Mouse (Mus musculus) midbrain, embryonic 11.5 days (tissue): Measurements from ENCODE around the gene Glis2. TPM values are rescaled to one million over a fixed set of nuclear protein-coding genes. Genes with fewer than 3 reads are reported as not detected.

Experiments used
- ATAC-seq: fragments of 200-750 bp; cut with Nextera tagmentation; 2 replicates; pipeline ENCODE4 v1.8.0; 2017; ENCODE audit warnings: moderate TSS enrichment, moderate library complexity; ENCODE audit not compliant: low FRiP score
- DNase-seq: peaks from one replicate; pipeline ENCODE4 v3.0.0; 2015; ENCODE audit warnings: low spot score; ENCODE audit errors: missing footprints
- H3K27ac ChIP-seq: fragments of 300-500 bp; sonication (generic); 2 replicates; pipeline ENCODE4 v1.5.1; 2014; ENCODE audit warnings: low read depth, low read length
- H3K27me3 ChIP-seq: fragments of 300-500 bp; sonication (generic); 2 replicates; pipeline ENCODE4 v1.6.1; 2014; ENCODE audit warnings: mild to moderate bottlenecking, low read length, moderate library complexity, mixed read lengths; ENCODE audit not compliant: control insufficient read depth, insufficient read depth
- H3K36me3 ChIP-seq: fragments of 300-500 bp; sonication (generic); 2 replicates; pipeline ENCODE4 v1.6.1; 2014; ENCODE audit warnings: mild to moderate bottlenecking, low read length, moderate library complexity, mixed read lengths; ENCODE audit not compliant: control insufficient read depth, insufficient read depth
- H3K4me1 ChIP-seq: fragments of 300-500 bp; sonication (generic); 2 replicates; pipeline ENCODE4 v1.6.1; 2014; ENCODE audit warnings: low read length; ENCODE audit not compliant: control insufficient read depth, insufficient read depth
- H3K4me2 ChIP-seq: fragments of 300-500 bp; sonication (generic); 2 replicates; pipeline ENCODE4 v1.6.1; 2014; ENCODE audit warnings: mild to moderate bottlenecking, moderate library complexity
- H3K4me3 ChIP-seq: fragments of 300-500 bp; sonication (generic); 2 replicates; pipeline ENCODE4 v1.5.1; 2014; ENCODE audit warnings: low read depth, low read length
- H3K9ac ChIP-seq: fragments of 300-500 bp; sonication (generic); 2 replicates; pipeline ENCODE4 v1.6.1; 2014; ENCODE audit warnings: low read length
- H3K9me3 ChIP-seq: fragments of 300-500 bp; sonication (generic); 2 replicates; pipeline ENCODE4 v1.6.1; 2016; ENCODE audit warnings: low read length; ENCODE audit not compliant: control insufficient read depth
- WGBS: fragments of 180-500 bp; shearing (Covaris S2); extraction: QIAGEN DNeasy Blood & Tissue Kit; methylation state at CpG from one replicate; pipeline ENCODE4 v1.1.7; 2014; 5-methylcytosine and 5-hydroxymethylcytosine counted together
- polyA plus RNA-seq: library from polyadenylated mRNA; unstranded; fragments of >200 nt; fragmentation: Nextera tagmentation; extraction: Ambion mirVana; gene quantifications from 2 replicates; pipeline ENCODE4 v1.2.1, GENCODE M21; 2014

The Glis2 gene
- polyA plus RNA-seq, 1 experiment from 2014 or later, result 27.2 TPM

DNA sequence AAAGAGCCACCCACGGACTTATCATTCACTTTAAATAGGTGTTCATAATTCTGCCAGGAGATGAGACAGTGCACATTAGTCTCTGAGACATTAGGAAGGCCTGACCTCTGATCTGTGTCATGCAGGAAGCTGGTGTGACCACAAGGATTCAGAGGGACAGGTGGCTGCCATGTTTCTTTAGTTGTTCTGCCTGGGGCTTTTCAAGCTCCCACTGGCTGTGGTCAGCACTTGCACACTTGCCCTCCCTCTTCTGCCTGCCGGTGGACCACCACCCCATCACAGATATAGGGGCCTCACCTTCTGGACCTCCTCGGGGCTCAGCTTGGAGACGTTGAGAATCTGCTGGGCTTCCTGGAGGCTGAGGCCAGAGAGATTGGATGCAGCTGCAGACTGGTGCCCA, 22.3 kb downstream of the Glis2 start:
- Histone ChIP-seq H3K9ac (no peak overlapping the region), H3K9me3 (no peaks in the 10 kb centered on the region), H3K4me1 (no peaks in the 10 kb centered on the region), H3K27ac (no peak overlapping the region), H3K4me2 (no peak overlapping the region), H3K27me3 (no peaks in the 10 kb centered on the region), H3K36me3 (peaks cover 15% of the 10 kb centered on the region), H3K4me3 (no peak overlapping the region)
- WGBS, result 85% methylated on average over 4 of the region's 4 CpGs
- ATAC-seq (no peak), DNase-seq (no peak)

DNA sequence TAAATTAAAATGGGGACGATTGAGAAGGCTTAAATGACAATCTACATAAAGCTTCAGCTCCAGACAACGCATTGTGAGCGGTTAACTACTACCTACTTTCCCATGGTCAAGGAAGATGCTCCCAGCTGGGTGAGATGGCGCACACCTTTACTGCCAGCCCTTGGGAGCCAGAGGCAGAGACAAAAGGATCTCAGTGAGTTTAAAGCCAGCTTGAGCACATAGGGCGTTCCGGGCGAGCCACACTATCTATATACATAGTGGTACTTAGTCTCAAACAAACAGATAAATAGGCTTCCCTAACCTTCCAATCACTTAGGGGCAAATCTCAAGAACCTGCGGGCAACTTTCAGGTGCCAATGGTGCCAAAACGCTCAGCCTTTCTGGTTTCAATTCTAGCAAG, 29.6 kb downstream of the Glis2 start:
- WGBS, result 18% methylated on average over 9 of the region's 9 CpGs
- Histone ChIP-seq H3K4me1 (peaks cover 6% of the 10 kb centered on the region; the same call in 1 of the 2 replicates), H3K9me3 (no peaks in the 10 kb centered on the region), H3K4me3 (peak overlapping the region; percentile 79), H3K4me2 (peak overlapping the region; percentile 64), H3K27me3 (no peaks in the 10 kb centered on the region), H3K36me3 (no peaks in the 10 kb centered on the region; the same call in 1 of the 2 replicates), H3K27ac (peak overlapping the region; percentile 75), H3K9ac (peak overlapping the region; percentile 85)
- DNase-seq (no peak), ATAC-seq (0 out of 2 replicates have a peak, but pooled peaks have one; percentile 2)

DNA sequence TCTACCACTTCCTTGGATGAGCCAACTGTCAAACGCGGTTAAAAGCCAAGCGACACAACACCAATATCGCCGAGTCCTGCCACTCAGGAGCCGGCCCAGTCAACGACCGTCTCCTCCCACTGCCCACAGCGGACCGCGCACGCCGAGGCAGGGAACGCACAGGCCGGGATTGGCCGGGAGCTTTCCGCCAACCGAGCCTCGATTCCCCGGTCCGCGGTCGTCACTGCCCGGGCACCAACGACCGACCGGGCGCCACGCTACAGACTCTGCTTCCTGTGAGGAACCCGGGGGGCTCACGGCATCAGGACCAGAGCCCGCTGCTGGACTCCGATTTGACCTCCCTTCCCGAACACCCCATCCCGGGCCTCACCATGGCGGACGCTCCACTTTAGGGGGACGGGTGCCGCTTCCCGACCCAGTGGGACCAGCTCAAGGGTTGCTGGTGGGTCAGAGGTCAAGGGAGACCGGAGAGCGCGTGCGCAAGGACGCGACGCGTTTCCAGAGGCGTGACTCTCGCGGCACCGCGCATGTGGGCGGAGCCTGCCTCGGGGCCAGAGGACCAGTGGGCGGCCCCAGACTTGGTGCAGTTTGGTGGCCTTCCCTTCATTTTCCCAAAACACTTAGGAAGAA, 30.1 kb downstream of the Glis2 start, which contains the start of gene Pam16:
Pam16 (minus strand) TSS at position 508 of the 630 bp plus-strand sequence.
- Histone ChIP-seq H3K9me3 (no peaks in the 10 kb centered on the region), H3K27me3 (no peaks in the 10 kb centered on the region), H3K4me2 (peak within 1 kb of the TSS; percentile 64), H3K9ac (peak within 1 kb of the TSS; percentile 85), H3K4me3 (peak within 1 kb of the TSS; percentile 79), H3K36me3 (no peaks in the 10 kb centered on the region), H3K27ac (peak within 1 kb of the TSS; percentile 75), H3K4me1 (peaks cover 6% of the 10 kb centered on the region; the same call in 1 of the 2 replicates)
- DNase-seq (peak; percentile 99), ATAC-seq (peak; percentile 92)
- WGBS, result under 1% methylated on average over 56 of the region's 56 CpGs

GRCm38 (mm10) chr16:4627105-4627504, 32.6 kb downstream of the Glis2 start:
- DNase-seq, result no peak
- no peak for ATAC-seq
- H3K4me2 ChIP-seq, result no peak overlapping the region
- H3K27ac ChIP-seq, result no peak overlapping the region
- H3K9me3 ChIP-seq, result no peaks in the 10 kb centered on the region
- 91% methylated on average over 6 of the region's 6 CpGs for WGBS
- peaks cover 6% of the 10 kb centered on the region; the same call in 1 of the 2 replicates for H3K4me1 ChIP-seq
- no peaks in the 10 kb centered on the region for H3K27me3 ChIP-seq
- no peaks in the 10 kb centered on the region for H3K36me3 ChIP-seq
- H3K4me3 ChIP-seq, result no peak overlapping the region
- H3K9ac ChIP-seq, result no peak overlapping the region

DNA sequence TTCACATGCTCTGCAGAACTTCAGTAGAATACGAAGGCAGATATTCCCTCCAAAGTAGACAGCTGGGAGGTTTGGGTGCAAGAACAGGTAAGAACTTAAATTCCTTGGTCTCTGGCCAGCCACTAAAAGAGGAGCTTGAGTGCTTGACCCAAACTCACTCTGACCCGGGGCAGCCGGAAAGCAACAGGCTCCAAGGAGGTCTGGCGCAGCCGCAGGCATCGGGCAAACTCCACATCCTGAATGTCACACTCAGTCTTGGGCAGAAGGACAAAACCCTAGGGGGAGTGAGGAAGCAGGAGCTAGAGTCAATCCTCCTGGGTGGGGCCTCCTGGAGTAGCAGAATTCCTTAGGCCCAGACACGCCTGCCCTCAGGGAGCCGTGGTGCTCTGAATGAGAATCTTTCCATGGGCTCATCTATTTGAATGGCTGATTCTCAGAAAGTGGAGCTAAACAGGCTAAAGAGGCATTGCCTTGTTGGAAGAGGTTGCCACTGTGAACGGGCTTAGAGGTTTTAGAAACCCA, 34.4 kb downstream of the Glis2 start:
- no peak for ATAC-seq
- H3K4me1 ChIP-seq, result peaks cover 2% of the 10 kb centered on the region; the same call in 1 of the 2 replicates
- no peaks in the 10 kb centered on the region for H3K36me3 ChIP-seq
- H3K4me2 ChIP-seq, result no peak overlapping the region
- H3K9ac ChIP-seq, result no peak overlapping the region
- no peak overlapping the region for H3K27ac ChIP-seq
- 91% methylated on average over 9 of the region's 9 CpGs for whole genome bisulfite sequencing
- H3K4me3 ChIP-seq, result no peak overlapping the region
- DNase-seq, result no peak
- no peaks in the 10 kb centered on the region for H3K9me3 ChIP-seq
- no peaks in the 10 kb centered on the region for H3K27me3 ChIP-seq

GRCm38 (mm10) chr16:4629950-4630349, 35.4 kb downstream of the Glis2 start:
- Histone ChIP-seq H3K4me2 (no peak overlapping the region), H3K4me3 (no peak overlapping the region), H3K4me1 (no peaks in the 10 kb centered on the region), H3K36me3 (no peaks in the 10 kb centered on the region), H3K9me3 (no peaks in the 10 kb centered on the region), H3K27me3 (no peaks in the 10 kb centered on the region), H3K9ac (no peak overlapping the region), H3K27ac (no peak overlapping the region)
- DNase-seq, result peak; percentile 98
- WGBS, result 29% methylated on average over 6 of the region's 6 CpGs
- peak; percentile 43 for ATAC-seq

- no peak for DNase-seq
- Histone ChIP-seq H3K9ac (no peak overlapping the region), H3K36me3 (no peaks in the 10 kb centered on the region), H3K4me3 (no peak overlapping the region), H3K9me3 (no peaks in the 10 kb centered on the region), H3K27me3 (no peaks in the 10 kb centered on the region), H3K4me2 (no peak overlapping the region), H3K4me1 (no peaks in the 10 kb centered on the region), H3K27ac (no peak overlapping the region)
- WGBS, result 48% methylated on average over 7 of the region's 7 CpGs
- ATAC-seq, result peak; percentile 35; the same call in 1 of the 2 replicates
These were observed 37.5 kb downstream of the Glis2 start for GRCm38 (mm10) chr16:4632050-4632449.

- Histone ChIP-seq H3K4me1 (no peaks in the 10 kb centered on the region), H3K9me3 (no peaks in the 10 kb centered on the region), H3K4me2 (no peak overlapping the region), H3K9ac (no peak overlapping the region), H3K4me3 (no peak overlapping the region), H3K27me3 (no peaks in the 10 kb centered on the region), H3K27ac (no peak overlapping the region), H3K36me3 (no peaks in the 10 kb centered on the region)
- no peak for DNase-seq
- WGBS, result 88% methylated on average over 3 of the region's 3 CpGs
- no peak for ATAC-seq
These were observed 39.1 kb downstream of the Glis2 start for GRCm38 (mm10) chr16:4633661-4634060.

DNA sequence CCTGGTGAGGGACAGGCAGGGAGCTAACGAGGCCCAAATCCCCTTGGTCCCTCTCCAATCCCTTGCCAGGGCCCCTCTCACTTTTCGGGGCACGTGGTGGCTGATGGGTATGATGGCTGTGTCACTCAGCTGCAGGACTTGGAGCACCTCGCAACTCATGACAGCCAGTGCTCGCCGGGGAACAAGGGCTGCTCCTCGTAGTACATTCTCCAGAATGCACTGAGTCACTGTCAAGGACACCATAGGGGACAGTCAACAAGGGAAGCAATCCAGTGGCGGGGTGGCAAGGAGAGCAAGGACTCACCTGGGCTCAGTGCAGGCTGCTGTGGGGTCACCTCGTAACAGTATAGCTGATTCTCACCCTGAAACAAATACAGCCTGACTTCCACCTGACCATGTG, 40.2 kb downstream of the Glis2 start:
- H3K4me2 ChIP-seq, result no peak overlapping the region
- H3K36me3 ChIP-seq, result no peaks in the 10 kb centered on the region
- DNase-seq, result no peak
- H3K9me3 ChIP-seq, result no peaks in the 10 kb centered on the region
- no peak overlapping the region for H3K27ac ChIP-seq
- no peaks in the 10 kb centered on the region for H3K27me3 ChIP-seq
- H3K9ac ChIP-seq, result no peak overlapping the region
- 90% methylated on average over 9 of the region's 9 CpGs for WGBS
- H3K4me3 ChIP-seq, result no peak overlapping the region
- H3K4me1 ChIP-seq, result no peaks in the 10 kb centered on the region
- ATAC-seq, result no peak
